Mouse (Mus musculus): ENCODE data around the gene Foxn3. TPM values are rescaled to one million over a fixed set of nuclear protein-coding genes. Genes with fewer than 3 reads are reported as not detected.

The Foxn3 gene
- total and polyA plus RNA-seq, 3 experiments = 9.7 to 26.8 (median 11.0) TPM

- dilution Hi-C loops (cut with MboI; ENCODE audit: extremely low pct_ligation_motif_present, extremely low pct_unique_long_range_greater_than_20kb, low sequenced_read_pairs) (no loop called here), in situ Hi-C loops (cut with MboI; ENCODE audit: low pct_ligation_motif_present, low pct_unique_long_range_greater_than_20kb, low sequenced_read_pairs) (no loop called here)
- Histone ChIP-seq H3K9me3 (replicated peaks; ENCODE audit: low read length) (peaks cover 9% of the 10 kb centered on the region), H3K4me2 (ENCODE audit: insufficient read depth, low read depth, poor library complexity, severe bottlenecking) (peak overlapping the region; percentile 88), H3K36me3 (replicated peaks in 1 of 2; ENCODE audit: control insufficient read depth in 1 of 2, insufficient read depth in 1 of 2, low read length in 1 of 2) (peaks cover 0 to 1% of the 10 kb centered on the region in 2 experiments), H3K27ac (ENCODE audit: insufficient read depth, low read depth) (peak overlapping the region; percentile 93), H3K27me3 (replicated peaks) (no peaks in the 10 kb centered on the region), H3K9ac (ENCODE audit: insufficient read depth, low read depth) (peak overlapping the region; percentile 81), H3K4me3 (replicated peaks in 1 of 3; ENCODE audit: low read depth in 2 of 3, low read length in 2 of 3, poor library complexity in 1 of 3) (peak overlapping the region; percentile 39 to 47 (median 39)), H3K79me2 (replicated peaks; ENCODE audit: control insufficient read depth, extremely low read depth, insufficient read depth, poor library complexity, severe bottlenecking) (no peaks in the 10 kb centered on the region), H3K4me1 (ENCODE audit: control insufficient read depth in 1 of 2, insufficient read depth in 2 of 2) (peaks cover 19 to 46% of the 10 kb centered on the region in 2 experiments)
- peak; percentile 48 for DNase-seq (ENCODE audit: extremely low read depth)
- TF ChIP-seq MEF2A (IDR thresholded peaks at IDR 0.05; ENCODE audit: borderline replicate concordance, low read depth, low read length) = peak; percentile 87
- TF ChIP-seq POLR2A (IDR thresholded peaks at IDR 0.05; ENCODE audit: low read depth, low read length) = no peak
Measured at GRCm38 (mm10) chr12:99609643-99610042, 46.3 kb upstream of the Foxn3 start.

- Histone ChIP-seq H3K36me3 (replicated peaks in 1 of 2; ENCODE audit: control insufficient read depth in 1 of 2, insufficient read depth in 1 of 2, low read length in 1 of 2) (peaks cover 0 to 1% of the 10 kb centered on the region in 2 experiments), H3K9me3 (replicated peaks; ENCODE audit: low read length) (peaks cover 9% of the 10 kb centered on the region), H3K27me3 (replicated peaks) (no peaks in the 10 kb centered on the region), H3K4me3 (replicated peaks in 1 of 3; ENCODE audit: low read depth in 2 of 3, low read length in 2 of 3, poor library complexity in 1 of 3) (peak overlapping the region in 1 of 3 experiments; percentile 19), H3K4me1 (ENCODE audit: control insufficient read depth in 1 of 2, insufficient read depth in 2 of 2) (peaks cover 19 to 46% of the 10 kb centered on the region in 2 experiments), H3K27ac (ENCODE audit: insufficient read depth, low read depth) (peak overlapping the region; percentile 93), H3K9ac (ENCODE audit: insufficient read depth, low read depth) (peak overlapping the region; percentile 81), H3K79me2 (replicated peaks; ENCODE audit: control insufficient read depth, extremely low read depth, insufficient read depth, poor library complexity, severe bottlenecking) (no peaks in the 10 kb centered on the region), H3K4me2 (ENCODE audit: insufficient read depth, low read depth, poor library complexity, severe bottlenecking) (peak overlapping the region; percentile 88)
- in situ Hi-C loops (cut with MboI; ENCODE audit: low pct_ligation_motif_present, low pct_unique_long_range_greater_than_20kb, low sequenced_read_pairs) (no loop called here), dilution Hi-C loops (cut with MboI; ENCODE audit: extremely low pct_ligation_motif_present, extremely low pct_unique_long_range_greater_than_20kb, low sequenced_read_pairs) (no loop called here)
- TF ChIP-seq ETS1 (conservative IDR thresholded peaks at IDR 0.05; ENCODE audit: low read depth, low read length) = peak; percentile 62; the same call in 1 of the 2 replicates
- 0 out of 2 replicates have a peak, but pooled peaks have one; percentile 12 for TF ChIP-seq TCF12 (IDR thresholded peaks at IDR 0.05; ENCODE audit: low read depth, low read length)
- no peak for TF ChIP-seq ZMIZ1 (IDR thresholded peaks at IDR 0.05; ENCODE audit: low read depth, low read length)
- TF ChIP-seq MEF2A (IDR thresholded peaks at IDR 0.05; ENCODE audit: borderline replicate concordance, low read depth, low read length) = peak; percentile 72; the same call in 1 of the 2 replicates
- no peak for TF ChIP-seq KAT2A (IDR thresholded peaks at IDR 0.05; ENCODE audit: insufficient replicate concordance, low read length)
- peak; percentile 94 for TF ChIP-seq MYC (IDR thresholded peaks at IDR 0.05; ENCODE audit: low read depth, low read length)
- 0 out of 2 replicates have a peak, but pooled peaks have one; percentile 44 for TF ChIP-seq CHD2 (IDR thresholded peaks at IDR 0.05; ENCODE audit: low read length)
- peak; percentile 95 for TF ChIP-seq BHLHE40 (IDR thresholded peaks at IDR 0.05; ENCODE audit: low read depth, low read length)
- TF ChIP-seq POLR2A (IDR thresholded peaks at IDR 0.05; ENCODE audit: low read depth, low read length) = no peak
- no peak; the same call in 1 of the 2 replicates for TF ChIP-seq SMC3 (IDR thresholded peaks at IDR 0.05; ENCODE audit: low read depth, low read length)
- TF ChIP-seq IRF4 (IDR thresholded peaks at IDR 0.05; ENCODE audit: low read depth, low read length) = peak; percentile 65; the same call in 1 of the 2 replicates
- peak; percentile 65 for TF ChIP-seq ZNF384 (IDR thresholded peaks at IDR 0.05; ENCODE audit: low read depth, low read length)
- no peak for TF ChIP-seq SIN3A (IDR thresholded peaks at IDR 0.05; ENCODE audit: low read length)
- peak; percentile 94 for TF ChIP-seq MAX (IDR thresholded peaks at IDR 0.05; ENCODE audit: low read length)
- no peak for TF ChIP-seq POLR2AphosphoS2 (IDR thresholded peaks at IDR 0.05; ENCODE audit: low read depth, low read length)
- peak; percentile 19 for TF ChIP-seq USF2 (conservative IDR thresholded peaks at IDR 0.05; ENCODE audit: low read depth, low read length)
- TF ChIP-seq RCOR1 (conservative IDR thresholded peaks at IDR 0.05; ENCODE audit: low read depth, low read length) = no peak; the same call in 1 of the 2 replicates
- peak; percentile 62; the same call in 1 of the 2 replicates for TF ChIP-seq EP300 (IDR thresholded peaks at IDR 0.05; ENCODE audit: low read length)
- TF ChIP-seq GABPA (IDR thresholded peaks at IDR 0.05; ENCODE audit: insufficient replicate concordance, low read depth, low read length) = no peak
- 0 out of 2 replicates have a peak, but pooled peaks have one; percentile 14 for TF ChIP-seq JUND (conservative IDR thresholded peaks at IDR 0.05; ENCODE audit: low read depth, low read length)
- 0 out of 2 replicates have a peak, but pooled peaks have one; percentile 18 for TF ChIP-seq TBP (conservative IDR thresholded peaks at IDR 0.05; ENCODE audit: low read depth, low read length)
- peak; percentile 45 for DNase-seq (ENCODE audit: extremely low read depth)
Measured at GRCm38 (mm10) chr12:99608279-99608955, 45.0 kb upstream of the Foxn3 start.

Data from CH12.LX (cell line).